Mouse (Mus musculus): ENCODE data around the gene Mgat1. TPM values are rescaled to one million over a fixed set of nuclear protein-coding genes. Genes with fewer than 3 reads are reported as not detected.
A peak's percentile ranks its signal among the peaks of the same experiment; 100 is the strongest.
"Not testable (repeated sequence)": the region's sequence is repeated elsewhere in the genome, so short reads cannot be mapped to it uniquely, and the experiment has no call there.

Gene Mgat1
- 45.8 TPM for polyA plus RNA-seq (2012; fragmentation: generic; extraction: Trizol)

- H3K79me2 ChIP-seq (ENCODE audit: control insufficient read depth, insufficient read depth): no peaks in the 10 kb centered on the region
- H3K4me2 ChIP-seq (ENCODE audit: low read depth): peak within 1 kb of the TSS; percentile 98
- H3K4me3 ChIP-seq: peak within 1 kb of the TSS; percentile 49
- TF ChIP-seq MAX (IDR thresholded peaks at IDR 0.05; ENCODE audit: low read depth) (no peak), POLR2AphosphoS2 (IDR thresholded peaks at IDR 0.05; ENCODE audit: insufficient read length, low read depth) (peak; percentile 80), CEBPB (IDR thresholded peaks at IDR 0.05; ENCODE audit: insufficient read depth, poor library complexity, severe bottlenecking) (no peak), TCF12 (IDR thresholded peaks at IDR 0.05; ENCODE audit: insufficient read depth, poor library complexity, severe bottlenecking) (no peak), POLR2A (IDR thresholded peaks at IDR 0.05; ENCODE audit: insufficient read length, low read depth) (peak; percentile 84), SRF (IDR thresholded peaks at IDR 0.05; ENCODE audit: control insufficient read depth, insufficient read length, low read depth) (no peak), E2F4 (IDR thresholded peaks at IDR 0.05; ENCODE audit: insufficient read depth) (no peak), USF1 (IDR thresholded peaks at IDR 0.05; ENCODE audit: low read depth) (no peak), MYOG (IDR thresholded peaks at IDR 0.05; ENCODE audit: control insufficient read depth in 1 of 3, insufficient read depth in 1 of 3, insufficient read length in 2 of 3, low read depth in 2 of 3) (peak in 2 of 3 experiments; percentile 1 to 21), TCF3 (IDR thresholded peaks at IDR 0.05; ENCODE audit: insufficient read length, low read depth) (no peak), MYOD1 (IDR thresholded peaks at IDR 0.05; ENCODE audit: control insufficient read depth in 1 of 3, insufficient read length in 2 of 3, low read depth in 2 of 3) (peak in 2 of 3 experiments; percentile 3 to 9), REST (IDR thresholded peaks at IDR 0.05; ENCODE audit: insufficient read depth, insufficient read length) (no peak)
- no peaks in the 10 kb centered on the region for H3K36me3 ChIP-seq (ENCODE audit: control insufficient read depth, insufficient read depth)
- peak within 1 kb of the TSS; percentile 28 for H3ac ChIP-seq (ENCODE audit: control insufficient read depth, insufficient read length)
- H3K27me3 ChIP-seq (ENCODE audit: control insufficient read depth, insufficient read depth, insufficient read length): no peaks in the 10 kb centered on the region
Measured at GRCm38 (mm10) chr11:49243727-49244594, at the start of gene Mgat1. Mgat1 (plus strand) TSS chr11:49244191.

DNA sequence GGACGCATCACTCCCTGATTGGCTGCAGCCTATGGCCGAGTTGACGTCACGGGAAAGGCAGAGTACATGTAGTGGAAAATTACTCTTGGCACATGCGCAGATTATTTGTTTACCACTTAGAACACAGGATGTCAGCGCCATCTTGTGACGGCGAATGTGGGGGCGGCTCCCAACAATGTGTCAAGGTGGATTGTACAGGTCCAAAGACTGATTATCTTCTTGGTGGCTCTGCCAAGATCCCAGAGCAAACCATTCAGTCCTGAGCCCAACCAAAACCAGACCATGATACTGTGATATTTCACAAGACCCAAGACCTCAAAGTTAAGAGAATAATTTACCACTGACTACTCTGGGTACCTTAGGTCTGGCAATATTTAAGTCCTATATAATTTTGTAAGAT, 49.2 kb upstream of the Mgat1 start:
- not testable (repeated sequence) for H3K4me2 ChIP-seq (ENCODE audit: low read depth); H3K36me3 ChIP-seq (ENCODE audit: control insufficient read depth, insufficient read depth); H3K27me3 ChIP-seq (ENCODE audit: control insufficient read depth, insufficient read depth, insufficient read length); H3K79me2 ChIP-seq (ENCODE audit: control insufficient read depth, insufficient read depth); H3ac ChIP-seq (ENCODE audit: control insufficient read depth, insufficient read length); H3K4me3 ChIP-seq

- H3K79me2 ChIP-seq (ENCODE audit: control insufficient read depth, insufficient read depth): no peaks in the 10 kb centered on the region
- H3K36me3 ChIP-seq (ENCODE audit: control insufficient read depth, insufficient read depth): no peaks in the 10 kb centered on the region
- TF ChIP-seq MYOG (IDR thresholded peaks at IDR 0.05; ENCODE audit: control insufficient read depth in 1 of 3, insufficient read depth in 1 of 3, insufficient read length in 2 of 3, low read depth in 2 of 3): no peak
- TF ChIP-seq TCF3 (IDR thresholded peaks at IDR 0.05; ENCODE audit: insufficient read length, low read depth): no peak
- TF ChIP-seq SRF (IDR thresholded peaks at IDR 0.05; ENCODE audit: control insufficient read depth, insufficient read length, low read depth): no peak
- TF ChIP-seq MYOD1 (IDR thresholded peaks at IDR 0.05; ENCODE audit: control insufficient read depth in 1 of 3, insufficient read length in 2 of 3, low read depth in 2 of 3): no peak
- no peak for TF ChIP-seq CEBPB (IDR thresholded peaks at IDR 0.05; ENCODE audit: insufficient read depth, poor library complexity, severe bottlenecking)
- no peak for TF ChIP-seq POLR2AphosphoS2 (IDR thresholded peaks at IDR 0.05; ENCODE audit: insufficient read length, low read depth)
- TF ChIP-seq TCF12 (IDR thresholded peaks at IDR 0.05; ENCODE audit: insufficient read depth, poor library complexity, severe bottlenecking): no peak
- no peak for TF ChIP-seq E2F4 (IDR thresholded peaks at IDR 0.05; ENCODE audit: insufficient read depth)
- no peak for TF ChIP-seq REST (IDR thresholded peaks at IDR 0.05; ENCODE audit: insufficient read depth, insufficient read length)
- no peak for TF ChIP-seq USF1 (IDR thresholded peaks at IDR 0.05; ENCODE audit: low read depth)
- TF ChIP-seq POLR2A (IDR thresholded peaks at IDR 0.05; ENCODE audit: insufficient read length, low read depth): no peak
- TF ChIP-seq MAX (IDR thresholded peaks at IDR 0.05; ENCODE audit: low read depth): no peak
- H3K4me3 ChIP-seq: no peak overlapping the region
- H3K27me3 ChIP-seq (ENCODE audit: control insufficient read depth, insufficient read depth, insufficient read length): no peaks in the 10 kb centered on the region
- H3K4me2 ChIP-seq (ENCODE audit: low read depth): no peak overlapping the region
- no peak overlapping the region for H3ac ChIP-seq (ENCODE audit: control insufficient read depth, insufficient read length)
Measured at GRCm38 (mm10) chr11:49195819-49196322, 48.1 kb upstream of the Mgat1 start.

DNA sequence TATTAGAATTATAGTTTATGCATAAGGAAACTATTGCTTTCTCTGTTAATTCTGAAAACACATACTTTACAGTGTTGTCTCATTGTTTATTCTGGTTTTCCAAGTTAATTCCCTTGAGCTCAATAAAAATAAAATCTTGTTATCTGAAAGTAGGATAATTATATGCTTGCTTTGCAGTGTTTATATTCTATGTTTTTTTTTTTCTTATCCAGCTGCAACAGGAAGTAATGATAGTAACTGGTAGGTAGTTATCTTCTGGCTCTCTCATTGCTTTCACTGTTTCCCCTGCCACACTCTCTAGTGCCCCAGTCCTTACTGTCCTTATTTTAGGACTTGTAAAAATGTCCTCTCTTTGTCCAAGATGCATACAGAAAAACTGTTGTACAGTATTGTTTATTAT, 43.3 kb upstream of the Mgat1 start:
- H3K79me2 ChIP-seq (ENCODE audit: control insufficient read depth, insufficient read depth): peaks cover 27% of the 10 kb centered on the region
- H3ac ChIP-seq (ENCODE audit: control insufficient read depth, insufficient read length): no peak overlapping the region
- H3K4me3 ChIP-seq: no peak overlapping the region
- no peaks in the 10 kb centered on the region for H3K27me3 ChIP-seq (ENCODE audit: control insufficient read depth, insufficient read depth, insufficient read length)
- TF ChIP-seq TCF3 (IDR thresholded peaks at IDR 0.05; ENCODE audit: insufficient read length, low read depth) (no peak), CEBPB (IDR thresholded peaks at IDR 0.05; ENCODE audit: insufficient read depth, poor library complexity, severe bottlenecking) (no peak), E2F4 (IDR thresholded peaks at IDR 0.05; ENCODE audit: insufficient read depth) (no peak), TCF12 (IDR thresholded peaks at IDR 0.05; ENCODE audit: insufficient read depth, poor library complexity, severe bottlenecking) (no peak)
- no peaks in the 10 kb centered on the region for H3K36me3 ChIP-seq (ENCODE audit: control insufficient read depth, insufficient read depth)
- no peak overlapping the region for H3K4me2 ChIP-seq (ENCODE audit: low read depth)

- Histone ChIP-seq H3ac (ENCODE audit: control insufficient read depth, insufficient read length) (no peak overlapping the region), H3K4me3 (no peak overlapping the region), H3K36me3 (ENCODE audit: control insufficient read depth, insufficient read depth) (no peaks in the 10 kb centered on the region), H3K79me2 (ENCODE audit: control insufficient read depth, insufficient read depth) (peaks cover 32% of the 10 kb centered on the region), H3K4me2 (ENCODE audit: low read depth) (no peak overlapping the region), H3K27me3 (ENCODE audit: control insufficient read depth, insufficient read depth, insufficient read length) (no peaks in the 10 kb centered on the region)
- TF ChIP-seq MYOG (IDR thresholded peaks at IDR 0.05; ENCODE audit: control insufficient read depth in 1 of 3, insufficient read depth in 1 of 3, insufficient read length in 2 of 3, low read depth in 2 of 3): no peak
- TF ChIP-seq MYOD1 (IDR thresholded peaks at IDR 0.05; ENCODE audit: control insufficient read depth in 1 of 3, insufficient read length in 2 of 3, low read depth in 2 of 3): no peak
- no peak for TF ChIP-seq POLR2AphosphoS2 (IDR thresholded peaks at IDR 0.05; ENCODE audit: insufficient read length, low read depth)
- no peak for TF ChIP-seq TCF3 (IDR thresholded peaks at IDR 0.05; ENCODE audit: insufficient read length, low read depth)
- no peak for TF ChIP-seq TCF12 (IDR thresholded peaks at IDR 0.05; ENCODE audit: insufficient read depth, poor library complexity, severe bottlenecking)
- no peak for TF ChIP-seq POLR2A (IDR thresholded peaks at IDR 0.05; ENCODE audit: insufficient read length, low read depth)
- TF ChIP-seq CEBPB (IDR thresholded peaks at IDR 0.05; ENCODE audit: insufficient read depth, poor library complexity, severe bottlenecking): no peak
Measured at GRCm38 (mm10) chr11:49201142-49201541, 42.8 kb upstream of the Mgat1 start.

Data from myocyte (in vitro differentiated cells).